Mouse (Mus musculus) forebrain, postnatal 0 days (tissue): ENCODE measurements at regions not wholly inside any gene's neighbourhood (a gene's known extent, or its start where the extent isn't known, plus 50 kb on each side); places are given as distances from the start of the nearest gene placed in this dataset.

ENCODE experiments used
- ATAC-seq: fragments of 200-750 bp; cut with Nextera tagmentation; 2 replicates; pipeline ENCODE4 v1.8.0; 2017; ENCODE audit warnings: mild to moderate bottlenecking, moderate library complexity
- DNase-seq: peaks from one replicate; pipeline ENCODE4 v3.0.0-alpha.2; 2015
- H3K27ac ChIP-seq: fragments of 300-500 bp; sonication (generic); 2 replicates; pipeline ENCODE4 v1.5.1; 2014; ENCODE audit warnings: low read depth, mild to moderate bottlenecking, antibody characterized with exemption, low read length, moderate library complexity, mixed read lengths
- H3K27me3 ChIP-seq: fragments of 300-500 bp; sonication (generic); 2 replicates; pipeline ENCODE4 v1.6.1; 2014; ENCODE audit warnings: mild to moderate bottlenecking, low read length, mixed read lengths; ENCODE audit not compliant: insufficient read depth
- H3K36me3 ChIP-seq: fragments of 300-500 bp; sonication (generic); 2 replicates; pipeline ENCODE4 v1.6.1; 2014; ENCODE audit warnings: mild to moderate bottlenecking, moderate library complexity; ENCODE audit not compliant: insufficient read depth
- H3K4me1 ChIP-seq: fragments of 300-500 bp; sonication (generic); 2 replicates; pipeline ENCODE4 v1.6.1; 2014; ENCODE audit warnings: antibody characterized with exemption; ENCODE audit not compliant: insufficient read depth
- H3K4me2 ChIP-seq: fragments of 300-500 bp; sonication (generic); 2 replicates; pipeline ENCODE4 v1.6.1; 2014; ENCODE audit warnings: low read depth, mild to moderate bottlenecking, moderate library complexity
- H3K4me3 ChIP-seq: fragments of 300-500 bp; sonication (generic); 2 replicates; pipeline ENCODE4 v1.5.1; 2014; ENCODE audit warnings: low read depth, low read length, mixed read lengths
- H3K9ac ChIP-seq: fragments of 300-500 bp; sonication (generic); 2 replicates; pipeline ENCODE4 v1.6.1; 2014; ENCODE audit warnings: mild to moderate bottlenecking
- H3K9me3 ChIP-seq: fragments of 300-500 bp; sonication (generic); 2 replicates; pipeline ENCODE4 v1.6.1; 2016; ENCODE audit warnings: low read length
- CTCF ChIP-seq: sonication (generic); IDR thresholded peaks from 2 replicates; pipeline ENCODE4 v1.5.1; 2016; ENCODE audit warnings: antibody characterized with exemption, control low read depth, low read depth
- WGBS: fragments of 180-500 bp; shearing (Covaris S2); extraction: QIAGEN DNeasy Blood & Tissue Kit; methylation state at CpG from one replicate; pipeline ENCODE4 v1.1.7; 2014; 5-methylcytosine and 5-hydroxymethylcytosine counted together

GRCm38 (mm10) chr4:9122639-9123286, 883.9 kb upstream of the Car8 start:
- Histone ChIP-seq H3K4me2 (no peak overlapping the region), H3K27me3 (no peaks in the 10 kb centered on the region), H3K9me3 (no peaks in the 10 kb centered on the region), H3K9ac (no peak overlapping the region), H3K27ac (no peak overlapping the region), H3K36me3 (no peaks in the 10 kb centered on the region), H3K4me1 (no peaks in the 10 kb centered on the region), H3K4me3 (no peak overlapping the region)
- no peak for TF ChIP-seq CTCF
- DNase-seq (no peak), ATAC-seq (no peak)
- 79% methylated on average over 10 of the region's 10 CpGs for WGBS

GRCm38 (mm10) chr4:9116955-9117647, 878.3 kb upstream of the Car8 start:
- no peaks in the 10 kb centered on the region for H3K4me1 ChIP-seq
- no peak for TF ChIP-seq CTCF
- H3K27ac ChIP-seq: no peak overlapping the region
- no peak overlapping the region for H3K4me3 ChIP-seq
- H3K36me3 ChIP-seq: no peaks in the 10 kb centered on the region
- ATAC-seq (no peak), DNase-seq (no peak)
- no peak overlapping the region for H3K9ac ChIP-seq
- H3K9me3 ChIP-seq: no peaks in the 10 kb centered on the region
- H3K27me3 ChIP-seq: no peaks in the 10 kb centered on the region
- WGBS: 40% methylated on average over 4 of the region's 4 CpGs
- H3K4me2 ChIP-seq: no peak overlapping the region

GRCm38 (mm10) chr4:9115874-9116273, 877.0 kb upstream of the Car8 start:
- DNase-seq: no peak
- H3K9ac ChIP-seq: no peak overlapping the region
- H3K36me3 ChIP-seq: no peaks in the 10 kb centered on the region
- WGBS: 39% methylated on average over 7 of the region's 7 CpGs
- no peak overlapping the region for H3K27ac ChIP-seq
- H3K4me3 ChIP-seq: no peak overlapping the region
- no peak for TF ChIP-seq CTCF
- no peak overlapping the region for H3K4me2 ChIP-seq
- no peaks in the 10 kb centered on the region for H3K9me3 ChIP-seq
- no peaks in the 10 kb centered on the region for H3K27me3 ChIP-seq
- no peak for ATAC-seq
- no peaks in the 10 kb centered on the region for H3K4me1 ChIP-seq

GRCm38 (mm10) chr4:9113982-9114381, 875.1 kb upstream of the Car8 start:
- Histone ChIP-seq H3K4me3 (no peak overlapping the region), H3K4me2 (no peak overlapping the region), H3K4me1 (no peaks in the 10 kb centered on the region), H3K9me3 (no peaks in the 10 kb centered on the region), H3K27ac (no peak overlapping the region), H3K9ac (no peak overlapping the region), H3K27me3 (no peaks in the 10 kb centered on the region), H3K36me3 (no peaks in the 10 kb centered on the region)
- WGBS: 76% methylated on average over 5 of the region's 5 CpGs
- no peak for TF ChIP-seq CTCF
- no peak for ATAC-seq
- DNase-seq: peak; percentile 55

- H3K4me2 ChIP-seq: no peak overlapping the region
- H3K4me1 ChIP-seq: no peaks in the 10 kb centered on the region
- H3K36me3 ChIP-seq: no peaks in the 10 kb centered on the region
- DNase-seq: no peak
- ATAC-seq: no peak
- WGBS: 77% methylated on average over 7 of the region's 7 CpGs
- H3K9ac ChIP-seq: no peak overlapping the region
- H3K27me3 ChIP-seq: no peaks in the 10 kb centered on the region
- TF ChIP-seq CTCF: no peak
- H3K27ac ChIP-seq: no peak overlapping the region
- H3K9me3 ChIP-seq: no peaks in the 10 kb centered on the region
- no peak overlapping the region for H3K4me3 ChIP-seq
These were observed 871.5 kb upstream of the Car8 start for GRCm38 (mm10) chr4:9110355-9110754.

GRCm38 (mm10) chr4:9107295-9107694, 868.5 kb upstream of the Car8 start:
- Histone ChIP-seq H3K4me1 (no peaks in the 10 kb centered on the region), H3K4me2 (no peak overlapping the region), H3K4me3 (no peak overlapping the region), H3K36me3 (no peaks in the 10 kb centered on the region), H3K9ac (no peak overlapping the region), H3K9me3 (no peaks in the 10 kb centered on the region), H3K27ac (no peak overlapping the region), H3K27me3 (no peaks in the 10 kb centered on the region)
- peak; percentile 63 for DNase-seq
- WGBS: 58% methylated on average over 14 of the region's 14 CpGs
- no peak for TF ChIP-seq CTCF
- peak; percentile 68 for ATAC-seq

- Histone ChIP-seq H3K4me2 (no peak overlapping the region), H3K36me3 (no peaks in the 10 kb centered on the region), H3K9ac (no peak overlapping the region), H3K27me3 (no peaks in the 10 kb centered on the region), H3K4me1 (no peaks in the 10 kb centered on the region), H3K27ac (no peak overlapping the region), H3K9me3 (no peaks in the 10 kb centered on the region), H3K4me3 (no peak overlapping the region)
- 87% methylated on average over 9 of the region's 9 CpGs for WGBS
- TF ChIP-seq CTCF: no peak
- no peak for ATAC-seq
- DNase-seq: no peak
These were observed 867.9 kb upstream of the Car8 start for GRCm38 (mm10) chr4:9106778-9107177.
